Mouse (Mus musculus) CH12.LX (cell line): ENCODE data around the gene Bcl10. TPM values are rescaled to one million over a fixed set of nuclear protein-coding genes. Genes with fewer than 3 reads are reported as not detected.

ENCODE experiments used
- DNase-seq: peaks from one replicate; pipeline ENCODE4 v3.0.0-alpha.2; 2013; ENCODE audit errors: extremely low read depth
- H3K27ac ChIP-seq: 2 replicates; pipeline ENCODE4 v1.5.1; 2012; ENCODE audit warnings: low read depth, mild to moderate bottlenecking, control low read depth, moderate library complexity; ENCODE audit not compliant: insufficient read depth
- H3K27me3 ChIP-seq: replicated peaks from 2 replicates; pipeline ENCODE3; 2012; ENCODE audit warnings: inconsistent platforms
- H3K36me3 ChIP-seq, 2 experiments: replicated peaks in 1 of 2; 2 replicates each; pipeline versions ENCODE3 to v1.6.1; 2012; ENCODE audit warnings: inconsistent platforms in 1 of 2, low read length in 1 of 2, mild to moderate bottlenecking in 1 of 2, mixed read lengths in 1 of 2, moderate library complexity in 1 of 2; ENCODE audit not compliant: control insufficient read depth in 1 of 2, insufficient read depth in 1 of 2
- H3K4me1 ChIP-seq, 2 experiments: 2 replicates each; pipeline ENCODE4 v1.6.1; 2012; ENCODE audit warnings: inconsistent platforms in 1 of 2, moderate library complexity in 1 of 2; ENCODE audit not compliant: insufficient read depth in 2 of 2, control insufficient read depth in 1 of 2
- H3K4me2 ChIP-seq: 2 replicates; pipeline ENCODE4 v1.6.1; 2012; ENCODE audit warnings: low read depth, mild to moderate bottlenecking, control low read depth; ENCODE audit not compliant: poor library complexity, insufficient read depth, severe bottlenecking
- H3K4me3 ChIP-seq, 3 experiments: fragments of 150-350 bp in 1 of 3; sonication (generic) in 1 of 3; replicated peaks in 1 of 3; 2 replicates each; pipeline versions ENCODE3 to v1.5.1; 2011 to 2012; ENCODE audit warnings: low read depth in 2 of 3, low read length in 2 of 3, mild to moderate bottlenecking in 2 of 3, moderate library complexity in 2 of 3, control low read depth in 1 of 3, improper control_type of control experiment in 1 of 3, inconsistent platforms in 1 of 3, mixed read lengths in 1 of 3; ENCODE audit not compliant: poor library complexity in 1 of 3
- H3K79me2 ChIP-seq: replicated peaks from 2 replicates; pipeline ENCODE4 v1.6.1; 2012; ENCODE audit warnings: mild to moderate bottlenecking, moderate library complexity; ENCODE audit not compliant: control insufficient read depth, poor library complexity, insufficient read depth, severe bottlenecking; ENCODE audit errors: extremely low read depth
- H3K9ac ChIP-seq: 2 replicates; pipeline ENCODE4 v1.6.1; 2012; ENCODE audit warnings: low read depth, mild to moderate bottlenecking, control low read depth, moderate library complexity; ENCODE audit not compliant: insufficient read depth
- H3K9me3 ChIP-seq: replicated peaks from 2 replicates; pipeline ENCODE3; 2012; ENCODE audit warnings: low read length, inconsistent platforms, mixed read lengths
- ETS1 ChIP-seq: conservative IDR thresholded peaks from 2 replicates; pipeline ENCODE4 v1.6.1; 2012; ENCODE audit warnings: low read depth, mild to moderate bottlenecking, inconsistent platforms, low read length, improper control_type of control experiment, moderate library complexity
- HCFC1 ChIP-seq: IDR thresholded peaks from 2 replicates; pipeline ENCODE4 v1.6.1; 2012; ENCODE audit warnings: low read depth, mild to moderate bottlenecking, inconsistent platforms, low read length, improper control_type of control experiment
- IRF4 ChIP-seq: IDR thresholded peaks from 2 replicates; pipeline ENCODE4 v1.6.1; 2014; ENCODE audit warnings: low read depth, mild to moderate bottlenecking, inconsistent platforms, low read length, improper control_type of control experiment
- JUN ChIP-seq: IDR thresholded peaks from 2 replicates; pipeline ENCODE4 v1.6.1; 2011; ENCODE audit warnings: low read depth, mild to moderate bottlenecking, low read length, improper control_type of control experiment, moderate library complexity; ENCODE audit not compliant: insufficient read depth
- MAFK ChIP-seq: IDR thresholded peaks from 2 replicates; pipeline ENCODE4 v1.6.1; 2011; ENCODE audit warnings: low read length, improper control_type of control experiment; ENCODE audit not compliant: insufficient replicate concordance
- MAZ ChIP-seq: IDR thresholded peaks from 2 replicates; pipeline ENCODE4 v1.6.1; 2012; ENCODE audit warnings: low read depth, mild to moderate bottlenecking, inconsistent platforms, low read length, improper control_type of control experiment, moderate library complexity
- PAX5 ChIP-seq: IDR thresholded peaks from 2 replicates; pipeline ENCODE4 v1.6.1; 2012; ENCODE audit warnings: low read length, inconsistent platforms, mixed read lengths
- POLR2A ChIP-seq: IDR thresholded peaks from 2 replicates; pipeline ENCODE4 v1.6.1; 2011; ENCODE audit warnings: low read depth, mild to moderate bottlenecking, improper control_type of control experiment, low read length
- RCOR1 ChIP-seq: conservative IDR thresholded peaks from 2 replicates; pipeline ENCODE4 v1.6.1; 2012; ENCODE audit warnings: low read depth, mild to moderate bottlenecking, inconsistent platforms, low read length, improper control_type of control experiment
- SIN3A ChIP-seq: IDR thresholded peaks from 2 replicates; pipeline ENCODE4 v1.6.1; 2012; ENCODE audit warnings: low read length, improper control_type of control experiment, inconsistent platforms
- UBTF ChIP-seq: IDR thresholded peaks from 2 replicates; pipeline ENCODE4 v1.6.1; 2012; ENCODE audit warnings: low read depth, mild to moderate bottlenecking, inconsistent platforms, low read length, improper control_type of control experiment, moderate library complexity
- USF1 ChIP-seq: IDR thresholded peaks from 2 replicates; pipeline ENCODE4 v1.6.1; 2014; ENCODE audit warnings: low read depth, mild to moderate bottlenecking, inconsistent platforms, low read length, improper control_type of control experiment
- ZMIZ1 ChIP-seq: IDR thresholded peaks from 2 replicates; pipeline ENCODE4 v1.6.1; 2012; ENCODE audit warnings: low read depth, mild to moderate bottlenecking, inconsistent platforms, low read length, improper control_type of control experiment
- ZNF384 ChIP-seq: IDR thresholded peaks from 2 replicates; pipeline ENCODE4 v1.6.1; 2012; ENCODE audit warnings: low read depth, low read length, improper control_type of control experiment, inconsistent platforms
- dilution Hi-C: fragments of 300-500 bp; cut with MboI; formaldehyde crosslinking; loops from 2 replicates; pipeline ENCODE4 v1.14.3; 2020; ENCODE audit warnings: low sequenced_read_pairs; ENCODE audit not compliant: extremely low pct_unique_long_range_greater_than_20kb, extremely low pct_ligation_motif_present
- in situ Hi-C: fragments of 300-500 bp; cut with MboI; formaldehyde crosslinking; loops from 3 replicates; pipeline ENCODE4 v1.14.3; 2019; ENCODE audit warnings: low sequenced_read_pairs, low pct_ligation_motif_present, low pct_unique_long_range_greater_than_20kb, mixed read lengths
- polyA plus RNA-seq: library from polyadenylated mRNA; unstranded; fragments of >175 nt; gene quantifications from 2 replicates; pipeline ENCODE4 v1.2.1, GENCODE M21; 2012; ENCODE audit warnings: low read depth; ENCODE audit not compliant: insufficient read length
- total RNA-seq, 2 experiments: library from RNA; depleted of rRNA; stranded (reverse); fragments of 300-350 nt in 1 of 2; fragments of >200 nt in 1 of 2; gene quantifications; 2 replicates each; pipeline ENCODE4 v1.2.3; 2012 to 2014

Bcl10 gene
- total and polyA plus RNA-seq, 3 experiments, result 73.6 to 177 (median 103) TPM

DNA sequence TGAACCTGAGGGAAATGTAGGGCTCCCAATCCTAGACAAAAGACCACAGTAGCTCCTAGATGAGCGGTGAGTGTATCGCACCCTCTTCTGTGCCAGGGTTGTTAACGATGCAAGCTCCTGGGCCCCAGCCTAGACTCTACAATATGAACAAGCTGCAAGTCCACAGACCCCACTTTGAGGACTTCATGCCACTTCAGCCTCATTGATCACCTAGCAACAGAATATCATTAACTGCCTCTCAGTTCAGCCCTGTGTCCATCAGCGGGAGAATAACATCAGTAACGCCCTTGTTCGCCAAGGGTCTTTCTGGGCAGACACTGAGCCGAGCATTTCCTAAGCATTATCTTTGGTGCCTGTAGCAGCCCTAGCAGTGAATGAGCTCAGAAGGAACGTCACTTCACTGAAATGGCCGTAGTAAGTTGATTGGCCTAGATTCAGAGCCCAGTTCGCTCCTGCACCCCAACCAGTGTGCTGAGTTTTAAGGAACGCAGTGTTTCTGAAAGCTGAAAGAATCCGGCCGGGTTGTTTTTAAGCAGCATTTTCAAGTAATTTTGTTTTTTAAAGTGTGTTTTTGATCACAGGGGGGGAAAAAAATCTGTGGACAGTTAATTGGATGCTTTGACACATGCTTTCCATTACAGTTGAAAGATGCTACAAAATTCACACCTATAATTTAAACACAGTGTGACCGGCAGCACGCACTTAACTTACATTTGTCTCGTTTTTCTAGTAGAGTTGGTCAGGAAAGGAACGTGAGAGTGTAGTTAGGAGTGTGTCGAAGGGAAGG, 32.1 kb upstream of the Bcl10 start:
- TF ChIP-seq USF1 (no peak), IRF4 (no peak), ETS1 (no peak), UBTF (no peak), PAX5 (no peak), MAZ (no peak), RCOR1 (no peak)
- no peak overlapping the region for H3K4me3 ChIP-seq
- H3K36me3 ChIP-seq, result no peaks in the 10 kb centered on the region
- no peak overlapping the region for H3K27ac ChIP-seq
- no peaks in the 10 kb centered on the region for H3K79me2 ChIP-seq
- dilution Hi-C loops, result no loop called here
- peaks cover 0 to 11% of the 10 kb centered on the region in 2 experiments; a peak in 2 of 4 replicates for H3K4me1 ChIP-seq
- H3K4me2 ChIP-seq, result no peak overlapping the region
- no peaks in the 10 kb centered on the region for H3K27me3 ChIP-seq
- in situ Hi-C loops, result no loop called here
- no peaks in the 10 kb centered on the region for H3K9me3 ChIP-seq
- DNase-seq, result no peak
- H3K9ac ChIP-seq, result no peak overlapping the region

DNA sequence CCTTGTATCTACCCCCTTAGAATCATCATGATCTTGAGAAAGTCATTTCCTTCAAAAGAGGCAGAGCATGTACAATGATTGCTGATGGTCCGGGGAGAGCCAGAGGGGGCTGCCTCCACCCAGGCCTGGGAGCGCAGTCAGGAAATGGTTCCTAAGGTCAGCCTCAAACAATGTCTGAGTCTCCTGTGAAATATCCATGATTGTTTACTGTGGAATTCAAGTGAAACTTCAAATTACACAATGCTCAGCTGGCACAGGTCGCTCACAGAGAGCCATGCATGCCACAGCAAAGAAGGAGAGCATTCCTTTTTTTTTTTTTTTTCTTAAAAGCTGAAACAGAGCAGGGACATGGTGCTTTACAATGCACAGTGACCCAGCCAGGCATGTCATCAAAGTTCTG, 30.2 kb upstream of the Bcl10 start:
- Histone ChIP-seq H3K4me2 (no peak overlapping the region), H3K79me2 (no peaks in the 10 kb centered on the region), H3K27me3 (no peaks in the 10 kb centered on the region), H3K27ac (no peak overlapping the region), H3K4me1 (peaks cover 0 to 4% of the 10 kb centered on the region in 2 experiments; a peak in 3 of 4 replicates), H3K9me3 (no peaks in the 10 kb centered on the region), H3K36me3 (no peaks in the 10 kb centered on the region), H3K9ac (no peak overlapping the region)
- in situ Hi-C loops (no loop called here), dilution Hi-C loops (no loop called here)
- TF ChIP-seq JUN (no peak), IRF4 (no peak), PAX5 (no peak), SIN3A (no peak), RCOR1 (no peak), POLR2A (no peak), ZMIZ1 (no peak)
- TF ChIP-seq, all 38 proteins: peak for 0
- H3K4me3 ChIP-seq, result no peak overlapping the region
- no peak for DNase-seq

DNA sequence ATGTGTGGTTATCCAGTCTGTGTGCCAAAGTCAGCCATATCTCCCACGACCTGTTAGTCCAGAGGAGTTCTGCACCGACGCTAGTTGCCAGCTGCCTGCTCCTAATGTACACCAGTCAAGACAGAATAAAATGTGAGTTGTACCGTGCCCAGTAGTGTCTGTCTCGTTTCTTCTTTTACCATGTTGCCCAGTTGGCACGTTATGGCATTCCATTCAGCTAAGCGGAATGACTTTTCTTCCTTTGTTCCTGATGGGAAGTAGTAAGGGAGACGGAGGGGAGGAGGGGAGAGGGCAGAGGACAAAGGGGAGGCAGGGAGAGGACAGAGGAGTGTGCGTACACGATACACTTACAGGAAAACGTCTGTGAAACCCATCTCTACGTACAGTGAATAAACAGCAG, 28.5 kb upstream of the Bcl10 start:
- Histone ChIP-seq H3K9me3 (no peaks in the 10 kb centered on the region), H3K9ac (no peak overlapping the region), H3K36me3 (no peaks in the 10 kb centered on the region), H3K27me3 (no peaks in the 10 kb centered on the region), H3K79me2 (no peaks in the 10 kb centered on the region), H3K4me2 (no peak overlapping the region), H3K4me1 (peaks cover 4 to 9% of the 10 kb centered on the region in 2 experiments; a peak in 3 of 4 replicates), H3K4me3 (no peak overlapping the region), H3K27ac (no peak overlapping the region)
- in situ Hi-C loops, result no loop called here
- dilution Hi-C loops, result no loop called here
- no peak for DNase-seq
- TF ChIP-seq SIN3A, result no peak
- TF ChIP-seq HCFC1, result no peak
- no peak for TF ChIP-seq POLR2A
- TF ChIP-seq JUN, result no peak
- no peak for TF ChIP-seq ZNF384
- no peak for TF ChIP-seq MAFK
- TF ChIP-seq ZMIZ1, result no peak
